Mouse (Mus musculus): ENCODE measurements around the gene Kcnh2. TPM values are rescaled to one million over a fixed set of nuclear protein-coding genes. Genes with fewer than 3 reads are reported as not detected.

Kcnh2 gene
- total RNA-seq, 2 experiments from 2014 or later, result 17.0 to 19.3 TPM

GRCm38 (mm10) chr5:24329212-24329964 lies 22.0 kb downstream of the Kcnh2 start:
- peak in 1 of 2 experiments; percentile 70 for DNase-seq (ENCODE audit: extremely low spot score in 1 of 2, low spot score in 2 of 2)
- intact Hi-C loops (cut with DNase I), result no loop called here

GRCm38 (mm10) chr5:24328813-24329211 lies 22.6 kb downstream of the Kcnh2 start:
- intact Hi-C loops (cut with DNase I), result no loop called here
- DNase-seq (ENCODE audit: extremely low spot score in 1 of 2, low spot score in 2 of 2), result no peak

- peak in 1 of 2 experiments; percentile 59 for DNase-seq (ENCODE audit: extremely low spot score in 1 of 2, low spot score in 2 of 2)
- intact Hi-C loops (cut with DNase I), result no loop called here
Measured at GRCm38 (mm10) chr5:24326842-24327417, 24.5 kb downstream of the Kcnh2 start.

DNA sequence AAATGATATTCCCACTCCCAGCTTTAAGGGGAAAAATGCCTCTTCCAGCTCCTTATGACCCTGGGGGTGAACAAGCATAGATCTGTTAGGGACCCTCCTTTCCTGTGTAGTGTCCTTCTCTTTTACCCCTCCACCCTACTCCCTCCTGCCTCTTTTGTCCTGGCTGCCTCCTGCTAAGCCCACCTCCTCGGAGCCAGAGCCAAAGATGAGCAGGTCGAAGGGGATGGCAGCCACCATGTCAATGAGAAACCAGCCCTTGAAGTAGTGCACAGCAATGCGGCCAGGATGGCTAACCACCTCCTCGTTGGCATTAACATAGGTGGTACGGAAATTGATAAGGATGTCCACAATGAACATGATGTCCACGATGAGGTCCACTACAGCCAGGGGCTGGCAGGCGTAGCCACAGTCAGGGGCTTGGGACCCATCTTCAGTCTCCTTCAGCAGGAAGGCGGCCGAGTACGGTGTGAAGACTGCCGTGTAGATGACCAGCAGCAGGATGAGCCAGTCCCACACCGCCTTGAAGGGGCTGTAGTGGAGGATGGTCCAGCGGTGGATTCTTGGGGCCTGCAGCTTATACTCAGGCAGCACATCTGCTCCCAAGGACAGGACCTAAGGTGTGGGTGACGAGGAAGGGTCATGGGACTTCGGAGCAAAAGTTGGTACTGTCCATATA lies 25.1 kb downstream of the Kcnh2 start:
- DNase-seq (ENCODE audit: extremely low spot score in 1 of 2, low spot score in 2 of 2), result no peak

DNA sequence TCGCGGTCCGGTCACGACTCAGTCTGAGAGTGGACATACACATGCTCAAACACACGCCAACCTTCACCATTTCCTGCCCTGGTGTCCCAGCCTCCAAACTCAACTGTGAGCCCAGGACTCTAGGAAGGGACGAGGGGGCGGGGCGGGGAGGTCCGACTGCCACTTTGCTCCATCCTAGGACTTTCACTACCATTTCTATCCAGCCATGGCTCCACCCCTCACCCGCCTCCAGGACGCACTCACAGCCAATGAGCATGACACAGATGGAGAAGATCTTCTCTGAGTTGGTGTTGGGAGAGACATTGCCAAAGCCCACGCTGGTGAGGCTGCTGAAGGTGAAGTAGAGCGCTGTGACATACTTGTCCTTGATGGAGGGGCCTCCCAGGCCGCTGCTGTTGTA lies 26.2 kb downstream of the Kcnh2 start:
- DNase-seq (ENCODE audit: extremely low spot score in 1 of 2, low spot score in 2 of 2), result no peak
- intact Hi-C loops (cut with DNase I), result no loop called here

More for the DNA sequence above, 25.1 kb downstream of the Kcnh2 start:
- intact Hi-C loops (cut with DNase I), result no loop called here

DNA sequence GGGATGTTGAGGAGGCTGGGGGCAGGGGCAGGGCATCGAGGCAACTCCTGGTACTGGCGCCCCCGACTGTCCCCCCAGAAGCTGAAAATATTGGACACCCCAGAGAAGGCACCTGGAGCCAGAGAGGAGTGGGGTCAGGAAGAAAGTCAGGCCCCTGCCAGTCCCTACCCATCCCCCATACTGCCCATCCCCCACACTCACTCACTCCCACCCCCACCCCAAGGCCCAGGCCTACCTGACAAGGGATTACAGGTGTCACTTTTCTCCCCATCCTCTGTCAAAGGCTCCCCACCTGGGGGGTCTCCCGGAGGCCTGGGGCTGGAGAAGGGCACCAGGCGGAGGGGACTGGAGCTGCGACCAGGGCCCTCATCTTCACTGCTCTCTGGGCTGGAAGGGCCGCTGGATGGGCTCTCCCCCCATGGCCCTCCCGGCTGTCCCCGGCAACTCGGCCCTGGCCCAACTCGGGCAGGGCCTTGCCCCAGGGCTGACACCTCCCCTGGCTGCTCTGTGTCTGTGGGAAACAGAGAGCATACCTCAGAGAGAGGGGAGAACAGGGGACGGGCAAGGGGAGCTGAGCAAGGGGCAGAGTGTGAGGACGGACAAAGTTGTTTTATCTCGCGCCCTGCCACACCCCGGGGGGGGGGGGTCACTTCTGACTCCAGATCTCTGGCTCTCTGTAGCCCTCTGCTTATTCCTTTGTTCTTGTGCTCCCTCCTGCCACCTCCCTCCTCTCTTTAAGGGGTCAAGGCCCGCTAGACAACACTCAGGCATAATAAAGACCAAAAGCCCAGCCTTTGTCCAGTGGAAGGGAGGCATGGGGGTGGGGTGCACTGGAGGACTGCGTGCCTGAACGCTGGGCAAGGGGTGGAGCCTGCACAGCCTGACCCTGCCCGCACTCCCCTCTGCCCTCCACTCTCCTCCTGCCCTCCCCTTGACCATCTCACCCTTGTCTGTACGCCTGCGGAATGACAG lies 29.4 kb downstream of the Kcnh2 start:
- no peak for DNase-seq (ENCODE audit: extremely low spot score in 1 of 2, low spot score in 2 of 2)
- intact Hi-C loops (cut with DNase I), result no loop called here

DNA sequence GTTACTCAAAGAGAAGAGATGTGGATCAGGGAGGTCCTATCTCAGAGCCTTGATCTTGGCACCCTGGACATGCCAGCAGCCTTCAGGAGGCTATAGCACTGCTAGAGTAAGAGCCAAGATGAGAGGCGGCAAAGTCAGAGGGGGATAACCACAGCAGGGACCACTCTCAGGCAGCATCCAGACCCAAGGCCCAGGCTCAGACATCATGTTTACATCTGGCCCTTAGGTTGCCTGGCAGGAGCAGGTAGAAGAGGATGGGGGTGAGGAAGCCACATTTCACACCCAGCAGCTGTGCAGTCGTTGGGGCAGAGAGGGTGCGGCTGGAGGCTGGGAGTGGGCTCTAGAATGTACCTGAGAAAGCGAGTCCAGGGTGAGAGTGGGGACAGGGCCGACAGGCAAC lies 30.5 kb downstream of the Kcnh2 start:
- DNase-seq (ENCODE audit: extremely low spot score in 1 of 2, low spot score in 2 of 2), result no peak
- intact Hi-C loops (cut with DNase I), result no loop called here

GRCm38 (mm10) chr5:24320467-24320813 lies 31.0 kb downstream of the Kcnh2 start:
- intact Hi-C loops (cut with DNase I), result no loop called here
- DNase-seq (ENCODE audit: extremely low spot score in 1 of 2, low spot score in 2 of 2), result no peak

DNA sequence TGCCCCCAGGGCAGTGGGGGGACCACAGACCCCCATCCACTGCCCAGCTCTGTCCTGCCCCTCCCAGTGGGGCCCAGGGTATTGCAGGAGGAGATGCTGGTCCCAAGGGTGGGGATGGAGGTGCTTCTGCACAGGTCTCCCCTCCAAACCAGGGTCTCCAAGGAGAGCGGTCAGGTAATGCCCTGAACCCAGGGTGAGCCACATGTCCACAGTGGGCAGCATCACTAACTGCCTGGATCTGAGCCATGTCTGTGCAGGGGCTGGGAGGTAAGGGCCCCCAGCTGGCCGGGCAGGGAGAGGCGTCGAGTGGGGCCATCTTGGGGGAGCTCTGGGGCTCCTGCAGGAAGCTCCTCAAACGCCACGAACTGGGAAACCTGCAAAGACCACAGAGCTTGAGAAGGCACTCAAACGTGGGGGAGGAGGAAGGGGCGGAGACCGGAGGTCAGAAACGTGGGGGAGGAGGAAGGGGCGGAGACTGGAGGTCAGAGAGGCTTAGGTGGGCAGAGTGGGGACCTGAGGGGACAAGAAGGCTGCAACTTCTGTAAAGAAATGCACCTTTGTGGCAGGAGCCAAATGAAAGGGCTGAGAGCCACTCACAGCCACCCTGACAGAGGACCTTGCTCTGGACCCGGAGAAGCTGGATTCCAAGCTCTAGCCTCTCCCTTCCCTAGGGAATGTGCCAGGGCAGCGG lies 31.5 kb downstream of the Kcnh2 start:
- no peak for DNase-seq (ENCODE audit: extremely low spot score in 1 of 2, low spot score in 2 of 2)
- intact Hi-C loops (cut with DNase I), result no loop called here

DNA sequence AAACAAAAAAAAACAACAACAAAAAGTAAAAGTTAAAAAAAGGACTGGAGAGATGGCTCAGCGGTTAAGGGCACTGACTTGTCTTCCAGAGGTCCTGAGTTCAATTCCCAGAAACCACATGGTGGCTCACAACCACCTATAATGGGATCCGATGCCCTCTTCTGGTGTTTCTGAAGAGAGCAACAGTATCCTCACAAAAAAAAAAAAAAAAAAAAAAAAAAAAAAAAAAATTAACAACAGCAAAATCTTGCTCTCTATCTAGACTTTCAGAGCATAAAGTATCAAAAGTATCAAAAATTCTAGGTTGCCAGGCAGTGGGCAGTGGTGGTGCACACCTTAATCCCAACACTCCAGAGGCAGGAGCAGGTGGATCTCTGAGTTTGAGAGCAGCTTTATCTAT lies 42.2 kb downstream of the Kcnh2 start:
- intact Hi-C loops (cut with DNase I), result no loop called here
- no peak for DNase-seq (ENCODE audit: extremely low spot score in 1 of 2, low spot score in 2 of 2)

- intact Hi-C loops (cut with DNase I), result no loop called here
- no peak for DNase-seq (ENCODE audit: extremely low spot score in 1 of 2, low spot score in 2 of 2)
Measured at GRCm38 (mm10) chr5:24308621-24309020, 42.8 kb downstream of the Kcnh2 start.

DNA sequence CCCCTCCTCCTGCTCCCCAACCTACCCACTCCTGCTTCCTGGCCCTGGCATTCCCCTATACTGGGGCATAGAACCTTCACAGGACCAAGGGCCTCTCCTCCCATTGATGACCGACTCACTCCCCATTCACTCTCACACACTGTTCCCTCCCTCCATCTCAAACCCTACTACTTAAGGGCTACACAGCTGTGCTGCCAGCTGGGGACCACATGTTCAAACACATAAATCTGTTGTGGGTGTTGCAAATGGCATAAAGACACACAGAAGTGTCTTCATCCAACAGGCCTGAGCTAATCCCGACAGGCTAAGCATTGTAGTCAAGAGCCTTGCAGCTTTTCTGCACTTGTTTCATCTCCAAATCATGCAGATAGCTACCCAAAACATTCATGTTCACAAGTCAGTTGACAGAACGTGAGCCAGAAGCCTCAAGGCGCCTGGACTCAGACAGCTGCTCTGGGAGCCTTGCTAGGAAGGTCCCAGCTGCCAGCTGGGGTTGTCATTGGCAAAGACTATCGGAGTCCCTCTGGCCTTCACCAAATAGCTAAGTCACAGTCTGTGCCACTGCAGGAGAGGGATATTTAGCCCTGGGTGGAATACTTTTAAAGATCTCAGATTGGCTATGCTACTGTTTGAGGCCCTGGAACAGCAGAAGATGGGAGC lies 44.2 kb downstream of the Kcnh2 start:
- no peak for DNase-seq (ENCODE audit: extremely low spot score in 1 of 2, low spot score in 2 of 2)
- intact Hi-C loops (cut with DNase I), result no loop called here

GRCm38 (mm10) chr5:24303199-24303598 lies 48.2 kb downstream of the Kcnh2 start:
- DNase-seq (ENCODE audit: extremely low spot score in 1 of 2, low spot score in 2 of 2), result no peak
- intact Hi-C loops (cut with DNase I), result no loop called here

DNA sequence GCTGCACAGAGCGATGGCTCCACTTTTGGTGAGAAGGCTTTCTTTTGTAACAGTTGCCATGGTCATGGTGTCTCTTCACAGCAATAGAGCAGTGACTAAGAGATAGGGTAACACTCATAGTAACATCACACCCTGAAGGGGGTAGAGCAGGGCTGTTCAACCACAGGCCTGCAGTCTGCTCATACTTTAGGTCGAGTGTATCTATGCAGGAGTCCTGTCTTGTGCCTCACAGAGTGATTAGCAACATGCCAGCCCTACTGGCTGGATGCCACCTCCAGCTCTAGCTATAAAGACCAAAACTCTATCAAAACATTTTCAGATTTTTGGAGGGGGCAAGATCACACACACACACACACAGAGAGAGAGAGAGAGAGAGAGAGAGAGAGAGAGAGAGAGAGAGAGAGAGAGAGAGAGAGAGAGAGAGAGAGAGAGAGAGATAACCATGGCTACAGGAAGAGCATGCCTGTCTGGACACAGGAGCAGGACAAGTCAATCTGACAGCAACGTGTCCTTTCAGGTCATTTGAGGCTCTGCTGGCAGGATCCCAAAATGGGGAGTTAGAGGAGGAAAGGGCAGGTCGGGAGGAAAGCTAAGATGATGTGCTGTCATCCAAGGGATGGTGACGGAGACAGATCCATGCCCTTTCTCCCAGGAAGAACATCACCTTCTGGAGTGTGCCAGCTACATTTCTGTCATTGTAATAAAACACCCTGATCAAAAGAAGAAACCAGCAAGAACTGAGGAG lies 51.4 kb downstream of the Kcnh2 start:
- no peak for DNase-seq (ENCODE audit: extremely low spot score in 1 of 2, low spot score in 2 of 2)
- intact Hi-C loops (cut with DNase I), result no loop called here

DNA sequence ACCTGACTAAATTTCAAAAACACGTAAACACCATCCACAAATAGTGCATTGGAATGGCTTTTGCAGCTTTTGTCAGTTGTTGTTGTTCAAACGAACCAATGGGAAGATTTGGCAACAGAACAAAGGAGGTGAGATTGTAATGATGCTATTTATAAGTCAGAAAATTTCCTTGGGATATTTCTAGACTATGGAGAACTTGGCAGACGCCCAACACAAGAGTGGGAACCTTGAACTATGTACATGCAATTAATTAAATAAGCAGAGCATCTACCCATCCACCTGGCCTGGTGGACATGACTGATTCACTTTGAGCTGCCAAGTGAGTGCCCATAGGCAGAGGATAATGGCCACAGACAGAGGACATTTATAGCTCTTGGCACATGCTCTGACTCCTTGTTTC lies 59.5 kb downstream of the Kcnh2 start:
- DNase-seq (ENCODE audit: extremely low spot score in 1 of 2, low spot score in 2 of 2), result peak in 1 of 2 experiments; percentile 46
- intact Hi-C loops (cut with DNase I), result no loop called here

DNA sequence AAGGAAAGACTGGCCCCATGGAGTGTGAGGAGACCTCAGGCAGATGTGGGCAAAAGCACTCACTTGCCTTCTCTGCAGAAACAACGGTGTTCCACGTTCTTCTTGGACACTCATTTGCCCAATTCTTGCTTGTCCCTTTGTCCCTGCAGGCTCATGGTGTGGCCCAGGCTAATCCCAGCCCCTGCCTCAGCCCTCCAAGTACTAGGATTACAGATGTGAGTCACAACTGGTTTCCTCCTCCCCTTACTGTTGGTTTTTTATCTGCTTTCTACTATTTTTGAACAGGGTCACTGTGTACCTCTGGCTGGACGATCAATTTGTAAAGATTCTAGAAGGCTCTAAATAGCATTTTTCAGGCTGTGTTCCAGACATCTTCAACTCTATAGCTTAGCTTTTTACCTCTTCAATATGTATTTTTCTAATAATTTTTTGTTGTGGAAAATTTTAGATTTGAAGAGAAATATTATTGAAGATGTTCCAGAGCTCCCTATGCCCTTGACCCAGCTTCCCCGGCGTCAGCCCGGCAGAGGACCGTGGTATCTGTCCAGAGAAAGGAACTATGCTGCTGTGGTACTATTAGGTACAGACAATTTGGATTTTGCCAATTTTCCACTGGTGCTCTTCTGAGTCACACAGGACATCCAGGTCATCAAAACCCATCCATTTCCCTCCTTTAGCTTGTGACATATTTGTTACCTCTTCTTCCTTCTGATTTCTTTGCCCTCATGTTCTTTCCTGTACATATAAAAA lies 65.0 kb downstream of the Kcnh2 start:
- DNase-seq (ENCODE audit: extremely low spot score in 1 of 2, low spot score in 2 of 2), result no peak
- intact Hi-C loops (cut with DNase I), result no loop called here

DNA sequence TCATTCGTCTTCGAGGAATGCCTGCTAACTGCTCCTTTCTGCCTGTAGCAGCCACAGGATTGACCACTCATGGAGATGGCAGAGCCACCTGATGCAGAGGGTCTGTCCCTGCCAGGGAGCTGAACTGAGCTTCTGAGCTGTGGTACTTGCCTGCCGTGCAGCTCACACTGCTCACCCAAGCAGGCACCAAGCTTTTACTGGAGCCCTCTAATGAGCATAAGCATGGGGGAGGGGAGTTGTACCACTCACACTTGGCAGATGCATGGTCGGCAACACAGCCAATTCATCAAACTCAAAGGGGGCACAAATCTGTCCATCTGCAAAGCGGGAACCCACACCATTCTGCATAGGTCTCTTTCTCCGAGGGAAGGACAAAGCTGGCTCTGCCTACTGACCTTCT lies 67.3 kb downstream of the Kcnh2 start:
- intact Hi-C loops (cut with DNase I), result no loop called here
- DNase-seq (ENCODE audit: extremely low spot score in 1 of 2, low spot score in 2 of 2), result no peak
